Mouse (Mus musculus) bone marrow, adult 2 months (tissue): Measurements from ENCODE around the gene Ptprm.

Experiments
- CTCF ChIP-seq: fragments of 200-500 bp; IDR thresholded peaks from 2 replicates; pipeline ENCODE4 v1.5.1; 2011; ENCODE audit warnings: low read length, control low read depth; ENCODE audit not compliant: control insufficient read depth, insufficient read depth
- POLR2A ChIP-seq: fragments of 200-500 bp; IDR thresholded peaks from 2 replicates; pipeline ENCODE4 v1.6.1; 2011; ENCODE audit warnings: low read depth, mild to moderate bottlenecking, control low read depth, low read length, borderline replicate concordance; ENCODE audit not compliant: control insufficient read depth

- TF ChIP-seq CTCF (no peak), POLR2A (no peak)
Observed at GRCm38 (mm10) chr17:66991815-66992214, 362.4 kb downstream of the Ptprm start.
